Comparison of ENCODE assay signal across 8 mouse cellular contexts in the genomic region with DNA sequence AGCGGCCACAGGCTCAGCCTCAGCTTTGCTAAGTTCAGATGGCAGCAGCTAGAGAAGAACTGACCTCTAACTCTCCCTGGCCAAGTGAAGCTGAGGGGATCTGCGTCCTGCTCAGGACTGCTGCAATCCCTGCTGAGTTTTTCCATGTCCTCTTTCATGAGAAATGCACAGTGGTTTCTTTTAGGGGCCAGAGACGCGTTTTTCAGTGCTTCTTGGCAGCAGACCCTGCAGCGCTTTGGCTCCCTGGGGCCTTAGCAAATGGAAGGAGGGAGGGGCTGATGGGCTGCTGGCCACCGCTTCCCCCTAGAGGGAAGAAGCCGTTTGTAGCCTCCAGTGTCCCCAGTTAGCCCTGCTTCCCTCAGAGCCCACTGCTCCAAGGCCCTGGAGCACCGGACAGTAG. TPM values are rescaled to one million over a fixed set of nuclear protein-coding genes. Genes with fewer than 3 reads are reported as not detected.
DNase-seq lines count a peak whose midpoint lies in the region.

No protein-coding gene starts in this region.

- intact Hi-C loops in heart, postnatal 25 days (cut with DNase I): loop anchor here (2.0 to 5.0 kb wide), 2 partner anchors 37 to 84 kb away; partner anchors contain the start of gene Eef1akmt1

- peak; percentile 63 for DNase-seq in adrenal gland, postnatal 14 days
- no peak for DNase-seq in adrenal gland, adult 8-10 months
- peak; percentile 38 for DNase-seq in right cerebral cortex, postnatal 14 days
- DNase-seq in right cerebral cortex, adult 2 months (ENCODE audit: low spot score in 2 of 2): no peak
- DNase-seq in heart, postnatal 25 days (ENCODE audit: low spot score): peak; percentile 76
- peak; percentile 49 for DNase-seq in lung, postnatal 14 days
- no peak for DNase-seq in thymus, postnatal 0 days (ENCODE audit: low spot score)
- no peak for DNase-seq in yolk sac, embryonic 10.5 days (ENCODE audit: low spot score)

RNA-seq across cellular contexts. Expression of gene Il17d, which starts 10.4 kb away (rescaled TPM):
- 2.0 and 3.7 TPM in 2 replicates for total RNA-seq in adrenal gland, postnatal 14 days (2021)
- 1 to 10 TPM; 2.3 to 3.4 (median 2.6) TPM for total RNA-seq in adrenal gland, adult 8-10 months (2022)
- total RNA-seq in heart, postnatal 25 days (2021): 1 to 10 TPM; 3.2 to 3.8 TPM
- 1.2 and 1.4 TPM in 2 replicates for polyA plus RNA-seq in thymus, postnatal 0 days (2015; fragmentation: Nextera tagmentation; extraction: Ambion mirVana)

RNA-seq across cellular contexts. Expression of gene Eef1akmt1, which starts 36.5 kb away (rescaled TPM):
- 26.2 and 34.2 TPM in 2 replicates for total RNA-seq in adrenal gland, postnatal 14 days (2021)
- 10 to 100 TPM; 25.7 to 31.8 (median 28.9) TPM for total RNA-seq in adrenal gland, adult 8-10 months (2022)
- total RNA-seq in heart, postnatal 25 days (2021): 10 to 100 TPM; 29.6 to 30.2 TPM
- 100 and 117 TPM in 2 replicates for polyA plus RNA-seq in thymus, postnatal 0 days (2015; fragmentation: Nextera tagmentation; extraction: Ambion mirVana)

Comparison
In these comparisons a context has a peak if more than half of its experiments do, and no peak if none do; other contexts are left out.
1. DNase-seq: peak in adrenal gland, postnatal 14 days (single experiment), right cerebral cortex, postnatal 14 days (single experiment), heart, postnatal 25 days (single experiment) and lung, postnatal 14 days (single experiment); none in adrenal gland, adult 8-10 months (single experiment), right cerebral cortex, adult 2 months (0 of 2), thymus, postnatal 0 days (single experiment) and yolk sac, embryonic 10.5 days (single experiment).